Comparison of ENCODE assay signal across 19 mouse cellular contexts in the genomic region with DNA sequence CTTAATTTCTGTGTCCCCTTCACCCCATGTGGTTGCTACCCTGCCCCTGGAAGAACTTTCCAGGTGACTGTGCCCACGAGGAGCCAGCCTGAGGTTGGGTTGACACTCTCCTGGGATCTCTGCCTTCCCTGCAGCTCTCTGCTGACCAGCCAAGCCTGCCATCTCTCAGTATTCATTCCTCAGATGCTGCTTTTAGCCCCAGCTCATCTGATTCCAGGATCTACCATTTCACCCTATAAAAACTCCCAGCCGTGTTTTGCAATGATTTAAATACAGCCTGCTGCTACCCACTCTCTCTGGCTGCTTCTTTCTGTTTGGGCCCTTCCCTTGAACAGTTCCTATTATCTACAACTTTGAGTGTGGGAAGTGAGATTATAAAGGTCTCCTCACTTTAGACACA. TPM values are rescaled to one million over a fixed set of nuclear protein-coding genes. Genes with fewer than 3 reads are reported as not detected.
DNase-seq lines count a peak whose midpoint lies in the region; ATAC-seq and TF ChIP-seq lines count a peak whose summit lies in the region.
"Had no signal": no experiment of that assay in that cellular context is flagged by ENCODE, and none has a peak within 500 bp of the region (broad histone marks: within the 10 kb centered on the region; RNA-seq: fewer than 3 reads in every experiment).

No protein-coding gene starts in this region.

- peak overlapping the region; percentile 74 for H3K27ac ChIP-seq in heart, embryonic 13.5 days (replicated peaks)
- peak overlapping the region; percentile 33; the same call in 1 of the 2 replicates for H3K27ac ChIP-seq in limb, embryonic 14.5 days (replicated peaks; ENCODE audit: low read depth, low read length)
- H3K27ac ChIP-seq in forebrain, embryonic 15.5 days (replicated peaks) = no peak overlapping the region
- H3K27ac ChIP-seq: hindbrain, embryonic 14.5 days; layer of hippocampus, adult 2 months; neural tube, embryonic 13.5 days had no signal

- H3K4me1 ChIP-seq in heart, embryonic 13.5 days = peaks cover 50% of the 10 kb centered on the region
- peaks cover 44% of the 10 kb centered on the region for H3K4me1 ChIP-seq in limb, embryonic 14.5 days (ENCODE audit: control insufficient read depth, insufficient read depth, low read length)
- no peaks in the 10 kb centered on the region for H3K4me1 ChIP-seq in forebrain, embryonic 15.5 days
- H3K4me1 ChIP-seq: neural tube, embryonic 13.5 days had no signal

- no peak for TF ChIP-seq POLR2A in limb, embryonic 14.5 days (IDR thresholded peaks at IDR 0.05; ENCODE audit: borderline replicate concordance, extremely low read depth, insufficient read depth, insufficient read length)

- WGBS in heart, embryonic 13.5 days = 18% methylated on average over 2 of the region's 2 CpGs
- WGBS in limb, embryonic 14.5 days = 31% methylated on average over 2 of the region's 2 CpGs
- 54% methylated on average over 2 of the region's 2 CpGs for WGBS in forebrain, embryonic 15.5 days

- no peaks in the 10 kb centered on the region for H3K9me3 ChIP-seq in heart, embryonic 13.5 days
- H3K9me3 ChIP-seq in limb, embryonic 14.5 days (ENCODE audit: control insufficient read depth, low read length) = no peaks in the 10 kb centered on the region
- H3K9me3 ChIP-seq in forebrain, embryonic 15.5 days = no peaks in the 10 kb centered on the region
- H3K9me3 ChIP-seq: neural tube, embryonic 13.5 days had no signal

- peak overlapping the region; percentile 56 for H3K9ac ChIP-seq in heart, embryonic 13.5 days
- H3K9ac ChIP-seq in limb, embryonic 14.5 days (ENCODE audit: low read depth, low read length, severe bottlenecking) = no peak overlapping the region
- no peak overlapping the region for H3K9ac ChIP-seq in forebrain, embryonic 15.5 days (replicated peaks)
- H3K9ac ChIP-seq: hindbrain, embryonic 14.5 days; neural tube, embryonic 13.5 days had no signal

- DNase-seq in frontal cortex, postnatal 14 days (ENCODE audit: low spot score in 2 of 2) = no peak
- DNase-seq in heart, adult 9 months (ENCODE audit: low spot score in 2 of 2) = no peak
- DNase-seq in brain, adult 2 months (ENCODE audit: low read depth, low spot score) = peak; percentile 64
- no peak for DNase-seq in limb, embryonic 14.5 days (ENCODE audit: low spot score)
- DNase-seq in adipocyte (ENCODE audit: low spot score) = no peak
- DNase-seq: cerebellum, postnatal 10 days; kidney, adult 18-20 months; kidney, postnatal 10 days; lung, adult 18-20 months; lung, postnatal 4 days; right cerebral cortex, postnatal 14 days; thymus, adult 2 months had no signal

- no peaks in the 10 kb centered on the region for H3K27me3 ChIP-seq in heart, embryonic 13.5 days (replicated peaks)
- no peaks in the 10 kb centered on the region for H3K27me3 ChIP-seq in limb, embryonic 14.5 days (ENCODE audit: control insufficient read depth, insufficient read depth, low read length)
- no peaks in the 10 kb centered on the region for H3K27me3 ChIP-seq in forebrain, embryonic 15.5 days
- H3K27me3 ChIP-seq: neural tube, embryonic 13.5 days had no signal

- H3K4me3 ChIP-seq in heart, embryonic 13.5 days = no peak overlapping the region
- H3K4me3 ChIP-seq in limb, embryonic 14.5 days (replicated peaks; ENCODE audit: low read length) = no peak overlapping the region
- no peak overlapping the region for H3K4me3 ChIP-seq in forebrain, embryonic 15.5 days
- H3K4me3 ChIP-seq: layer of hippocampus, adult 2 months; neural tube, embryonic 13.5 days had no signal

- ATAC-seq in frontal cortex, adult (ENCODE audit: low TSS enrichment) = peak; percentile 80
- no peak for ATAC-seq in heart, embryonic 13.5 days (ENCODE audit: extremely low read depth, insufficient number of reproducible peaks, low FRiP score, low TSS enrichment)
- ATAC-seq in limb, embryonic 14.5 days (ENCODE audit: low FRiP score, low read depth) = no peak
- no peak for ATAC-seq in forebrain, embryonic 15.5 days (replicated peaks)

- H3K36me3 ChIP-seq in heart, embryonic 13.5 days = no peaks in the 10 kb centered on the region
- H3K36me3 ChIP-seq in limb, embryonic 14.5 days (ENCODE audit: control insufficient read depth, insufficient read depth, low read length) = peaks cover 13% of the 10 kb centered on the region; the same call in 1 of the 2 replicates
- H3K36me3 ChIP-seq in forebrain, embryonic 15.5 days = no peaks in the 10 kb centered on the region
- H3K36me3 ChIP-seq: neural tube, embryonic 13.5 days had no signal

- peak overlapping the region; percentile 1; the same call in 1 of the 2 replicates for H3K4me2 ChIP-seq in heart, embryonic 13.5 days
- no peak overlapping the region for H3K4me2 ChIP-seq in limb, embryonic 14.5 days (replicated peaks; ENCODE audit: low read depth, low read length, severe bottlenecking)
- H3K4me2 ChIP-seq in forebrain, embryonic 15.5 days (replicated peaks) = no peak overlapping the region
- H3K4me2 ChIP-seq: hindbrain, embryonic 14.5 days; midbrain, embryonic 11.5 days; neural tube, embryonic 13.5 days had no signal

RNA-seq across cellular contexts. Expression of gene Col5a1, which starts 14.9 kb away (rescaled TPM):
- polyA plus RNA-seq in heart, embryonic 13.5 days (2015; fragmentation: Nextera tagmentation; extraction: Ambion mirVana) = 44.3 and 48.8 TPM in 2 replicates
- polyA plus RNA-seq in limb, embryonic 14.5 days (2012; rRNA removed) = 298 and 304 TPM in 2 replicates
- 256 and 260 TPM in 2 replicates for polyA plus RNA-seq in limb, embryonic 14.5 days (2014; fragmentation: Nextera tagmentation; extraction: Ambion mirVana)
- polyA plus RNA-seq in forebrain, embryonic 15.5 days (2015; fragmentation: Nextera tagmentation; extraction: Ambion mirVana) = 5.4 and 5.9 TPM in 2 replicates
